Comparison of ENCODE assay signal across 21 mouse cellular contexts in genomic region chr16:49954909-49955308, GRCm38 (mm10).
DNase-seq lines count a peak whose midpoint lies in the region; ATAC-seq and TF ChIP-seq lines count a peak whose summit lies in the region.
"Had no signal": no experiment of that assay in that cellular context is flagged by ENCODE, and none has a peak within 500 bp of the region (broad histone marks: within the 10 kb centered on the region; RNA-seq: fewer than 3 reads in every experiment).

No protein-coding gene starts in this region.

- H3K27ac ChIP-seq in heart, embryonic 10.5 days: no peak overlapping the region
- H3K27ac ChIP-seq in lung, embryonic 15.5 days: peak overlapping the region; percentile 72; the same call in 1 of the 2 replicates
- peak overlapping the region; percentile 98 for H3K27ac ChIP-seq in CH12.LX (ENCODE audit: insufficient read depth, low read depth)

- ATAC-seq in lung, embryonic 15.5 days (ENCODE audit: borderline replicate concordance, extremely low read depth, low FRiP score, low TSS enrichment): no peak
- ATAC-seq: activated CD4-positive, CD25-positive, alpha-beta regulatory T cell, adult 4 months; CD4-positive, CD25-positive, alpha-beta regulatory T cell, adult 4 months; Patski had no signal

- no peaks in the 10 kb centered on the region for H3K4me1 ChIP-seq in heart, embryonic 10.5 days
- H3K4me1 ChIP-seq in lung, embryonic 15.5 days: peaks cover 34% of the 10 kb centered on the region
- peaks cover 19% of the 10 kb centered on the region for H3K4me1 ChIP-seq in lung, adult 2 months (ENCODE audit: control insufficient read depth, insufficient read depth, low read length)
- H3K4me1 ChIP-seq in CH12.LX (ENCODE audit: control insufficient read depth in 1 of 2, insufficient read depth in 2 of 2): peaks cover 22 to 56% of the 10 kb centered on the region in 2 experiments

- peaks cover 82% of the 10 kb centered on the region for H3K79me2 ChIP-seq in CH12.LX (replicated peaks; ENCODE audit: control insufficient read depth, extremely low read depth, insufficient read depth, poor library complexity, severe bottlenecking)

- no peak for TF ChIP-seq CTCF in lung, adult 2 months (IDR thresholded peaks at IDR 0.05; ENCODE audit: insufficient read depth, low read length)
- TF ChIP-seq CTCF in CH12.LX (conservative IDR thresholded peaks at IDR 0.05 in 1 of 2, IDR thresholded peaks at IDR 0.05 in 1 of 2; ENCODE audit: low read depth in 2 of 2, low read length in 2 of 2): no peak

- 88% methylated on average over 10 of the region's 10 CpGs for WGBS in heart, embryonic 10.5 days
- 91% methylated on average over 10 of the region's 10 CpGs for WGBS in lung, embryonic 15.5 days
- 97% methylated on average over 10 of the region's 10 CpGs for WGBS in lung, adult 2 months

- no peak; the same call in 1 of the 2 replicates for TF ChIP-seq EP300 in CH12.LX (IDR thresholded peaks at IDR 0.05; ENCODE audit: low read length)

- H3K9me3 ChIP-seq in heart, embryonic 10.5 days: no peaks in the 10 kb centered on the region
- no peaks in the 10 kb centered on the region for H3K9me3 ChIP-seq in lung, embryonic 15.5 days
- peaks cover 10% of the 10 kb centered on the region for H3K9me3 ChIP-seq in CH12.LX (replicated peaks; ENCODE audit: low read length)
- H3K9me3 ChIP-seq: G1E had no signal

- no peak for TF ChIP-seq POLR2A in lung, adult 2 months (IDR thresholded peaks at IDR 0.05; ENCODE audit: borderline replicate concordance, extremely low read depth, low read depth, low read length)
- no peak for TF ChIP-seq POLR2A in CH12.LX (IDR thresholded peaks at IDR 0.05; ENCODE audit: low read depth, low read length)

- H3K36me3 ChIP-seq in heart, embryonic 10.5 days: no peaks in the 10 kb centered on the region
- H3K36me3 ChIP-seq in lung, embryonic 15.5 days: no peaks in the 10 kb centered on the region
- peaks cover 40 to 67% of the 10 kb centered on the region in 2 experiments for H3K36me3 ChIP-seq in CH12.LX (replicated peaks in 1 of 2; ENCODE audit: control insufficient read depth in 1 of 2, insufficient read depth in 1 of 2, low read length in 1 of 2)
- H3K36me3 ChIP-seq: G1E had no signal

- dilution Hi-C loops in CH12.LX (cut with MboI; ENCODE audit: extremely low pct_ligation_motif_present, extremely low pct_unique_long_range_greater_than_20kb, low sequenced_read_pairs): no loop called here

- H3K4me3 ChIP-seq in heart, embryonic 10.5 days: no peak overlapping the region
- H3K4me3 ChIP-seq in lung, embryonic 15.5 days: no peak overlapping the region
- no peak overlapping the region for H3K4me3 ChIP-seq in lung, adult 2 months (replicated peaks; ENCODE audit: extremely low read depth, low read depth, low read length)
- peak overlapping the region in 2 of 3 experiments; percentile 40 to 61 for H3K4me3 ChIP-seq in CH12.LX (replicated peaks in 1 of 3; ENCODE audit: low read depth in 2 of 3, low read length in 2 of 3, poor library complexity in 1 of 3)

- H3K4me2 ChIP-seq in lung, embryonic 15.5 days: no peak overlapping the region
- peak overlapping the region; percentile 98 for H3K4me2 ChIP-seq in CH12.LX (ENCODE audit: insufficient read depth, low read depth, poor library complexity, severe bottlenecking)

- H3K9ac ChIP-seq in lung, embryonic 15.5 days: no peak overlapping the region
- peak overlapping the region; percentile 93 for H3K9ac ChIP-seq in CH12.LX (ENCODE audit: insufficient read depth, low read depth)

- in situ Hi-C loops in CH12.LX (cut with MboI; ENCODE audit: low pct_ligation_motif_present, low pct_unique_long_range_greater_than_20kb, low sequenced_read_pairs): no loop called here

- TF ChIP-seq RAD21 in CH12.LX (IDR thresholded peaks at IDR 0.05; ENCODE audit: low read depth, low read length): no peak

- peak; percentile 61 for DNase-seq in heart, adult 11 months
- no peak for DNase-seq in heart, embryonic 10.5 days (ENCODE audit: low spot score)
- DNase-seq in lung, adult 2 months: no peak
- no peak for DNase-seq in CH12.LX (ENCODE audit: extremely low read depth)
- no peak for DNase-seq in thymus, postnatal 36 days
- DNase-seq: adrenal gland, adult 2 months; adrenal gland, adult 8-10 months; adrenal gland, postnatal 10 days; adrenal gland, postnatal 14 days; adrenal gland, postnatal 25 days; adrenal gland, postnatal 36 days; B cell, adult 2 months; cerebellum, adult 11 months; cerebellum, adult 11-12 months; cerebellum, adult 18-20 months; cerebellum, adult 2 months had no signal

- H3K27me3 ChIP-seq in heart, embryonic 10.5 days (ENCODE audit: insufficient read depth, poor library complexity, severe bottlenecking): no peaks in the 10 kb centered on the region
- H3K27me3 ChIP-seq in lung, embryonic 15.5 days: no peaks in the 10 kb centered on the region
- H3K27me3 ChIP-seq in CH12.LX (replicated peaks): no peaks in the 10 kb centered on the region
- H3K27me3 ChIP-seq: Patski had no signal

TF ChIP-seq in CH12.LX, 34 proteins besides CTCF, POLR2A, EP300 and RAD21:
- TF ChIP-seq USF2 (conservative IDR thresholded peaks at IDR 0.05; ENCODE audit: low read depth, low read length): no peak
- TF ChIP-seq GABPA (IDR thresholded peaks at IDR 0.05; ENCODE audit: insufficient replicate concordance, low read depth, low read length): no peak
- no peak for TF ChIP-seq SIN3A (IDR thresholded peaks at IDR 0.05; ENCODE audit: low read length)
- no peak for TF ChIP-seq RCOR1 (conservative IDR thresholded peaks at IDR 0.05; ENCODE audit: low read depth, low read length)
- TF ChIP-seq TCF12 (IDR thresholded peaks at IDR 0.05; ENCODE audit: low read depth, low read length): no peak
- no peak for TF ChIP-seq MAFK (IDR thresholded peaks at IDR 0.05; ENCODE audit: insufficient replicate concordance, low read length)
- no peak for TF ChIP-seq IRF4 (IDR thresholded peaks at IDR 0.05; ENCODE audit: low read depth, low read length)
- TF ChIP-seq HCFC1 (IDR thresholded peaks at IDR 0.05; ENCODE audit: low read depth, low read length): no peak
- TF ChIP-seq BHLHE40 (IDR thresholded peaks at IDR 0.05; ENCODE audit: low read depth, low read length): peak; percentile 64
- no peak for TF ChIP-seq MEF2A (IDR thresholded peaks at IDR 0.05; ENCODE audit: borderline replicate concordance, low read depth, low read length)
- TF ChIP-seq ZNF384 (IDR thresholded peaks at IDR 0.05; ENCODE audit: low read depth, low read length): no peak
- TF ChIP-seq MXI1 (IDR thresholded peaks at IDR 0.05; ENCODE audit: low read depth, low read length): peak; percentile 75
- TF ChIP-seq ZC3H11A (IDR thresholded peaks at IDR 0.05; ENCODE audit: low read depth, low read length): no peak
- no peak for TF ChIP-seq KAT2A (IDR thresholded peaks at IDR 0.05; ENCODE audit: insufficient replicate concordance, low read length)
- peak; percentile 65; the same call in 1 of the 2 replicates for TF ChIP-seq MAX (IDR thresholded peaks at IDR 0.05; ENCODE audit: low read length)
- TF ChIP-seq JUN (IDR thresholded peaks at IDR 0.05; ENCODE audit: insufficient read depth, low read depth, low read length): no peak
- no peak for TF ChIP-seq NELFE (IDR thresholded peaks at IDR 0.05; ENCODE audit: low read depth, low read length)
- 0 out of 2 replicates have a peak, but pooled peaks have one; percentile 24 for TF ChIP-seq CHD2 (IDR thresholded peaks at IDR 0.05; ENCODE audit: low read length)
- no peak for TF ChIP-seq TBP (conservative IDR thresholded peaks at IDR 0.05; ENCODE audit: low read depth, low read length)
- no peak for TF ChIP-seq PAX5 (IDR thresholded peaks at IDR 0.05; ENCODE audit: low read length)
- TF ChIP-seq CHD1 (IDR thresholded peaks at IDR 0.05; ENCODE audit: low read depth, low read length): no peak; the same call in 1 of the 2 replicates
- TF ChIP-seq UBTF (IDR thresholded peaks at IDR 0.05; ENCODE audit: low read depth, low read length): no peak
- no peak for TF ChIP-seq ZKSCAN1 (IDR thresholded peaks at IDR 0.05; ENCODE audit: borderline replicate concordance, low read depth, low read length)
- no peak for TF ChIP-seq ETS1 (conservative IDR thresholded peaks at IDR 0.05; ENCODE audit: low read depth, low read length)
- TF ChIP-seq POLR2AphosphoS2 (IDR thresholded peaks at IDR 0.05; ENCODE audit: low read depth, low read length): no peak
- TF ChIP-seq MYC (IDR thresholded peaks at IDR 0.05; ENCODE audit: low read depth, low read length): no peak
- 0 out of 2 replicates have a peak, but pooled peaks have one; percentile 2 for TF ChIP-seq SMC3 (IDR thresholded peaks at IDR 0.05; ENCODE audit: low read depth, low read length)
- TF ChIP-seq ZMIZ1 (IDR thresholded peaks at IDR 0.05; ENCODE audit: low read depth, low read length): no peak
- no peak for TF ChIP-seq JUND (conservative IDR thresholded peaks at IDR 0.05; ENCODE audit: low read depth, low read length)
- TF ChIP-seq NRF1 (IDR thresholded peaks at IDR 0.05; ENCODE audit: low read depth, low read length): no peak
- TF ChIP-seq USF1 (IDR thresholded peaks at IDR 0.05; ENCODE audit: low read depth, low read length): no peak

Comparison
In these comparisons a context has a peak if more than half of its experiments do, and no peak if none do; other contexts are left out.
1. H3K4me3 ChIP-seq: peak in CH12.LX (2 of 3); none in heart, embryonic 10.5 days (single experiment), lung, embryonic 15.5 days (single experiment) and lung, adult 2 months (single experiment).